Mouse (Mus musculus): ENCODE data around the gene Chrna1.

Gene Chrna1

DNA sequence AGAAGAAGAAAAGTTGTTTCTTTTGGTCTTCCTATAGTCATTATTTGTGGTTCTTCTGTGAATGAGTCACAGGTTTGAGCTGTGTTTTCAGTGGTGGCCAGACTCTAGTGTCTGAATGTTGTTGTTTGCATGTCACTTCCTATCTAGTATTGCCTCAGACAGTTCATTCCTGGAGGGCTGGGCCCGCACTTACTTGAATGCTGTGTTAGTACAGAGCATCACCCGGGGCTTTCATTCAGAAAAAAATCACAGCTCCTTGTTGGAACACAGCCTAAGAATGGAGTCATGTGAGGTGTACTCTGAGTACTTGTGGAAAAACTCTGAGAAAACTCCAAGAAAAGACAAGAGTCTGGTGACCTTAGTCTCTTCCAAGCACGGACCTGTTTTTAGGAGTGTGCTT is 27.2 kb downstream of the Chrna1 start:
- DNase-seq = no peak

DNA sequence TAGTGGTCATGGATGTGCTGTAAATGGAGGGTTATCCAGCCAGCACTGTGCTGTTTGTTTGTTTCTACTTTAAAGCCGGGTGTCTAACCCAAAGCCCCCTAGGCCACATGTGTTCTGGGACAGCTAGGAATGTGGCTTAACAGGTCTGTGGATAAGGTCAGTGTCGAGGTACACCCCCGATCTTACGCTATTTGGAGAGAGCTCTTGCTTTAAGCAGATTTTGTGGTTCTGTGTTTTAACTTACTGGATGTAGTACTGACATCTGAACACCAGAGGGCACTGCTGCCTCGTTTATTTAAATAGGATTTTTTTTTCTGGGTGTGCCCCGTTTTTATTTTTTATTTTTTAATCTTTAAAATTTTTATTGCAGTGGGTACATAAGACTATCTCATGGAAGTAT is 29.4 kb downstream of the Chrna1 start:
- peak; percentile 78 for DNase-seq

DNA sequence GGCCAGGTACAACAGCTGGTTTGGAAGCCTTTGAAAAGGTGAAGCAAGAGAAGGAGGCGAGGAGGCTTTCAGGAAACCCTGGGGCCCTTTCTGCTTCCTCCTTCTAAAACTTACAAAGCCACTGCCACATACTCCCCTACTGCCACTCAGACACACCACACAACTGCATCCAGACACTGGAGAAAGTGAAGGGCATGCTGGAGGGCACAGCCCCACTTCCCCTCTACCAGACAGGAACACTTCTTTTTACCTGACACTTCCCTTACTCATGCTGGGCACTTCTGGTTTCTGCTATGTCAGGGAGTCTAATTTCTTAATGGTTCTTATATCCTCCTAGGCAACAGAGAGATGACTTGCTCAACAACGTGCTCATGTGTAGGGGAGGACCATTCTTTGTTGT is 31.6 kb downstream of the Chrna1 start:
- DNase-seq = no peak

DNA sequence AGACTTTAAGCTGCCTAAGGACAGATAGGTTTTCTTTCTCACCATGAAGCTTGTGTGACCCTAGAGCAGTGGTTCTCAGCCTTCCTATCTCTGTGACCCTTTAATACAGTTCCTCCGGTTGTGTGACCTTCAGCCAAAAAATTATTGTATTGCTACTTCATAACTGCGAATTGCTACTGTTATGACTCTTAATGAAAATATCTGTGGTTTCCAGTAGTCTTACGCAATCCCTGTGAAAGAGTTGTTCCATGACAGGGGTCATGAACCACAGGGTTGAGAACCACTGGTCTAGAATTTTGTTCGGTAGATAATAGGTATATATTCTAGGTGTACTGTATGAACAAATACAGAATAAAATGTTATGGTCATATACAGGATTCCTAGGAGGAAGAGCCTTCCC is 32.9 kb downstream of the Chrna1 start:
- DNase-seq = no peak

DNA sequence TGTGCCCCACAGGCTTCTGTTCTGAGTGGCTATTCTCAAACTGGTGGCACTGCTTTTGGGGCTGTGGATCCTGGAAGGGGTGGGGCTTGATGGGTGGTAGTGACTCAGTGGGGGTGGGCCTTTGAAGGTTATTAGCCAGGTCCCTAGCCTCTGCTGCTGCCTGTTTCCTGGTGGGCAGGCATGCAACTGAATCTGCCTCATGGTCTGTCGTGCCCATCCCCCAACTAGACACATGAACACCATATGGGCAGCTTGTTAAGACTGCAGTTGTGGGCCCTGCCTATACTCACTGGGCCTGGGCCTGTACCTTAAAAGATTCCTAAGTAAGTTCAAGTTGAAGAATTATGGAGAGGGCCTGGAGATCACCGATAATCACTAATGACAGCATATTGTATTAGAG is 34.6 kb downstream of the Chrna1 start:
- no peak for DNase-seq

DNA sequence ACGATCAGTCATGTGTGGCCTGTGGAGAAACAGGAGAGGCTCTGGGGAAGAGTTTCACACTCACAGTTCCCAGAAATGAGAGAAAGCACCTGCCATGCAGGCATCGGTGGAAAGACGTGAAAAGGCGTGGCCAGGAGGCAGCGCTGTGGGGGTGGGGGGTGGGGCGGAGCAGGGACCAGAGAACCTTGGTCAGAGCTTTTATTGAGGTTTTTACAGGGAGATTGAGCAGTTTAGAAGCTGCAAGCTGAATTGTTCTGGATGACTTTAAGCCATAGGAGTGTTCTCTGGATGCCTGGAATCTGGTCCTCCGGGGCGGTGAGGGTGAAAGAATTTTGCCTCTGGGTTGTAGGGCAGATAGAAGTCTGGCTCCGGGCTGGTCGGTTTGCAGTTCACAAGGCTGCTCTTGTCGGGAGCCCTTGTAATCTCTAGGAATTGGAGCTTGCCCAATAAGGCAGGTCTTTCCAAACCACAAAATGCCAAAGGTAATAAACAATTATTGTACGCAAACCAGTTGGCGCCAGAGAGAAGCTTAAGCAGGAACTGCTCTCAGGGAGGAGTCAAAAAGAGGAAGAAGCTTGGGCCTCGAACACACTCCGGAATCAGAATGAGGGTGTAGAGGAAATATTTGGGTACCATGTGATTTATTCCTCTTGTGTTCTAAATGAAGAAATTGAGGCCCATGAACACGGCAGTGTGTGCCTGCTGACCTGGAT is 39.5 kb downstream of the Chrna1 start:
- peak; percentile 74 for DNase-seq

DNA sequence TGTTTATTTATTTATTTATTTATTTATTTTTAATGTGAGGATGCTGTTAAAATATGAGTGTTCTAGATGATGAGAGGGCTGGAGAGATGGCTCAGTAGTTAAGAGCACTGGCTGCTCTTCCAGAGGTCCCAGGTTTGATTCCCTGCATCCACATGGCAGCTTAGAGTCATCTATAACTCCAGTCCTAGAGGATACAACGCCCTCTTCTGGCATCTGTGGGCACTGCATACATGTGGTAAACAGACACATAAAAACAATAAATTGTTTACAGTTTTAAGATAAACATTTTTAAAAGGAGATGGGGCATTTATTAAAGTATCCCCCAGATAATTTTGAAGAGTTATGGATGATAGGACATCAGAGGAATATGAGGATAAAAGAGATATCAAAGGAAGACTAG is 40.4 kb downstream of the Chrna1 start:
- peak; percentile 67 for DNase-seq

DNA sequence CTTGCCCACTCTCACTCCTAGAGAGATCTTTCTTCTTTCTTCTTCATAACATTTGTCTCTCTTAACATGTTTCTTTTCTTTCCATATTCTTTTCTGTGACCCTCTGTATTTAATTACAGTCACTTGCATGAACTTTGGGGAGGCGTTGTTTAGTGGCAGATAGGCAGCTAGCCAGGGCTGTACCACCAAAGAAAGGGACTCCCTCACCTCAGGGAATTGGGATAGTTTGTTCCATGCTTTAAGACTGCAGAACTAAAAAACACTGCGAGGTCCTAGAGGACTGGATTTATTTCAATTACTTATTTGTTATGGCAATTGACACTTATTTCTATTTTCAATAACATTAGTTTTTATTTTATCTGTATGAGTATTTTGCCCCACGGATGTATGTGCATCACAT is 41.0 kb downstream of the Chrna1 start:
- no peak for DNase-seq

DNA sequence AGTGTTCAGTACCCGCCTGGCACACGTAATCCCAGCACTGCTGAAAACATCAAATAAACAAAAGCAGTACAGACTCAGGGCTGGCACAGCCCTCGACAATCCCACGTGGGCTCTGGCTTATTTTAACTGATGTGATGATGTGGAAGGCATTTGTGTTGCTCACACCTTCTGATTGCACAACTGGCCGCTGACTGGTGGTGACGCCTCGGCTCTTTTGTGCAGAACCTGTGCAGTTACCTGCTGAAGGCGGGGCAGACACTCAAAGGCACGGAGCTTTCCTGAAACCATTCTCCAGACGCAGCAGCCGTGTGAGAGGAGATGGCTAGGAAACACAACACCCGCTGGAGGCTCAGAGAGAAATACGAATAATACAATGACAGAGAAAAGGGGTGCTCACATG is 41.5 kb downstream of the Chrna1 start:
- peak; percentile 65 for DNase-seq

DNA sequence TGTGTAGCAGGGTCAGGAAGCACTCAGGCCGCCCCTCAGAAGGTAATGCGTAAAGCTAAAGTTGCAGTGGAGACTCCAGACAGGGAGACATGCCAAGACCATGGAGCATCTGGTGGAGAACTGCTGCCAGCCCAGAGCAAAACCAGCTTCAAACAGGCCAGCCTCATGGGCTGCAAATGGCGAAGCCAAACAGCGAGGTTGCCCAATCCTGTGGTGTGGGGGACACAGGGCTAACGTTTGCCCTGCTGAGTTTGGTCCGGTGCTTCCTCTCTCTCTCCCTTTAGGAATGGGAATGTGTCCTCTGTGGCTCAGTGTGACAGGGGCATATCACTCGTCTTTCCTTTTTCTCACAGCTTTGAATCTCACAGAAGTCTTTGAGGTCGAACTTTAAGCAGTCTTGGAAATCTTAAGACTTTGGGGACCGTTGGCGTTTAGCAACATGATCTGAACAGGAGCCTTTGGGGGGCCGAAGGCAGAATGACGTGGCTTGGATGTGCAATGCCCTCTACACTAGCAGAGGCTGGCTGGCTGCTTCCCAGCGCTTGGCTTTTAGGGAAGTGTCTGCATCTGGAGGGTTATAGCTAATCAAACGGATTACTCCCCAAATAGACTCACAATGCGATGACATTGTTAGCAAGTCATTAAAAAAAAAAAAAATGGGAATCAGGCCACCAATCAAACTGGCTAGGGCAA is 43.9 kb downstream of the Chrna1 start:
- DNase-seq = no peak

DNA sequence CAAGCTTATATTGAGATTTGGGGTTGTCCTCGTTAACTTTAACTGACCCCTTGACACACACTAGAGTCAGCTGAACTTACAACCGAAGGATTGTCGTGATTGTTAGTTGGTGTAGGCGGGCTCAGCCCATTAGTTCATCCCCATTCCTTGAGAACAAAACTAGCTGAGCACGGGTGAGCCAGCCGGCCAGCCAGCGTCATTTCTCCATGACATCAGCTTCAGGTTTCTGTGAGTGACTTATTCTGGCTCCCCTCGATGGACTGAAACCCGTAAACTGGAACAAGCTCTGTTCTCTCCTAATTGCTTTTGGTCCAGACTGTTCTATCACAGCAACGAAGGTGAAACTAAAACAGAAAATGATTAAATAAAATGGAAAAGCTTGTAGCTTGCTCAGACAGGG is 45.4 kb downstream of the Chrna1 start:
- no peak for DNase-seq

DNA sequence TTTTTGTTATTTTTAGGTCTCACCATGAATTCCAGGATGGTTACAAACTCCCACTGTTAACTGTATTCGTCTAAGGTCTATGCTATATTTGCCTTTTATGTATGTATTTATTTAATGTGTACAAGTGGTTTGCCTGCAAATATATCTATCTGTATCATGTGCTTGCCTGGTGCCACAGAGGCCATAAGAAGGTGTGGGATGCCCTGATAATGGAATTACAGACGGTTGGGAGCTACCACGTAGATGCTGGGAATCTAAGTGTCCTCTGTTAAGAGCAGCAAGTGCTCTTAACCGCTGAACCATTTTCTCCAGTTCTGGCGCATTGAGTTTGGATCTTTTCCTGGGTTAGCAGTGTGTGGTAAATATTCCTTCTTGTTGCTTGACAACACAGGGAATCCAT is 49.7 kb downstream of the Chrna1 start:
- no peak for DNase-seq

DNA sequence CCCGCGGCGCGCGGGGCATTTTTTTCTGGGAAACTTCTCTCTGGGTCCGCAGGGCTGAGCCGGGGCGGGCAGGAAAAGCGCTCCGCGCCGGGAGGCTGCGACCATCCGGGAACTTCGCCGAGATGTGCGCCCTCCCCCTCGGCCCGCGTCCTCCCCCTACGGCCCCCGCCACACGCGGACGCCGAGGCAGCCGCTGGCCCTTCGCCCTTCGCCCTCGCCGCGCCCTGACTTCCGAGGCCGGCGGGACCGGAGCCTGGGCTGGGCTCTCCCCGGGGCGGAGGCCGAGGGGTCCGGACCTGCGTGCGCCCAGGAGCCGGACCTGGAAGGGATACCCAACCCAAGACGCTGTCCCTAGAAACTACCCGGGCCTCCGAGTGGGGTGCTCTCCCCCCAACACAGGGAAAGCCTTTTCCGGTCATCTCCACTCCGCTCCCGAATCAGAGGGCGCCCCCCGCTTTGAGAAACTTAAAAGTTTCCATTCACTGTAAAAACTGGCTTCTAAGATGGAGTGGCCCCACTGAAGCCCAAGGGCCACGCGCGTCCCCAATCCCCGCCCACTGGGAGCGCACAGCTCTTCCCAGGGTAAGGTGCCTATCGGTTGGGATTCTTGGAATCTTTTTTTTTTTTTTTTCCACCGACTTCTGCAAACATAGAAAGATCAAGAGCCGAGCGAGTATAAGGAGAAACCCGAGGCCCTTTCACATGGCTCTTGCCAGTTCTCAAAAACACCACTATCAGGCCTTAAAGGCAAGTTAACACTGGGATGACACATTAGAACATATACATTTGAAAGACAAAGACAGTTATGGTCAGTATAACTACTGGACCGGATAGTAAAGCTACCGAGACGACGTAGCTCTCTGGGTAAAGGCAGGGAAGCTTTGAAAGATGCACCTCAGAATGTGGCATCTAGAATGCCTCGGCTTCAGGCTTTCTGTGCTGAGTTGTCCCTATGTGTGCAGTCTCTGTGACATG is 50.5 kb downstream of the Chrna1 start, which contains the start of gene Wipf1:
TSS of gene Wipf1 (minus strand) at position 379 of the 975 bp plus-strand sequence.
- peak; percentile 84 for DNase-seq

DNA sequence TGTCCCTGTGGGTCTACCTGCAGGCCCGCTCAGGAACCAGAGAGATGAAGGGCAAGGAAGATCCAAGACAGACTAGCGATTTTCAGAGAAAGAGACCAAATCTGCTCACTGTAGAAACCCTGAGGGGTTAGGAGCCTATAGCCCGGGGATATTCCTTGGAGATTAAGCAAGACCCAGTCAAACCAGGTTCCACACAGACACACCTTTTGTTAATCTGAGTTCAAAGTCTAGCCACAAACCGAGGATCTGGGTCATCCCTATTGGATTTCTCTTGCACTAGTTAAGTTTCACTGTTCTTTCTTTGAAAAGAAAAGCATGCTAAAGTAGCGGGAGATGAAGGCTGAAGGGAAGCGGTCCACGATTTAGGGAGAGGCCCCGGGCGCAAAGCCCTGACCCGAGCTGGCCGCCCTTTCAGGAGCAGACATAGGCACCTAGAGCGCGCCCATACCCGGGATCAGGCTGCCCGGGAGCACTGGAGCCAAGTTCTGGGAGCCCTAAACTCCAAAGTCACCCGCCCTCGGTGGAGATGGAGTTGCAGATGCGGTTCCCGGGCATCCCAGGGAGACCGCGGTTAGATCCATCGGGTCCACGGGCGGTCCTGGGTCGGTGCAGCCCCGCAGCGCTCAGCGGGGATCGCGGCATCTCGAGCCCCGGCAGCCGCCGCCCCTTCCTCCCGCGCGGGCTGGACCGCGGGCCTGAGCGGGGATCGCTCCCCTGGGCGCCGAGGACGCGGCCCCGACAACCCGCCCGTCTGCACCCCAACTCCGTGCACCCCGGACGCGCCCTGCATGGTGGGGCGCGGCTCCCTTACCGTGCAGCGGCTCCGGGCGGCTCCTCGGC is 51.4 kb downstream of the Chrna1 start:
- no peak for DNase-seq

DNA sequence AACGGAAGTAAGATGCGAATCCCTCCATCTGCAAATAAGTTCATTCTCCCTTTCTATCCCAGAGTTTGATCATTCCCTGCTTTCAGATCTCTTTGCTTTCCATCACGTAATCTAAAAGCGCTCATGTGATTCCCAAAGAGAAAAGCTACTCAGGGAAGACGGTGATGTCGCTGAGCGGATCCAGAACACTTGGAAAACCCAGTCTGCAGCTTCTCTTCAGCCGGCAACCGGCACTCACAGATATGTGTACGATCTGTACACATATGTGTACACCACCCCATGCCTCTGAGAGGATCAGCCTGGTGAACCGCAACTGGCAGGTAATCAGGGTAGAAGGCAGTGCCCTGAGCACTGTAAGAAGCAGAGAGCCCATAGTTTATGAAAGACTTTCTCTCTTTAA is 52.2 kb downstream of the Chrna1 start:
- no peak for DNase-seq

DNA sequence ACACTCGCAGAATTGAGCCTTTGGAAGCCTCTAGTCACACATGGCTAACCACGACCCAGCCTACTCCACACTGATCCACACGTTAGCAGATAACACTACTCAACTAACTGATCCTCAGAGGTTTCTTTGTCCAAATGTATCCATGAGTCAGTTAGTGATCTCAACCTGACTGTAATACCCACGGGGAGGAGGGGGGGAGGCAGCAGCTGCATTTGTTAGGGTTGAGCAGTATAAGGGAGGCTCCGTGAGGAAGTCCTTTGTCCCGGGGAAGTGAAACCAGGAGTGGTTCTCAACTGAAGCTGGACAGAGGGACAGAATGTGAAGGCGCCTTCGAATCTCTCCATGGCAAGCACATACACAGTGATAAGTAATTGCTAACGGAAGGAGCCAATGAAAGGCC is 53.4 kb downstream of the Chrna1 start:
- peak; percentile 77 for DNase-seq

DNA sequence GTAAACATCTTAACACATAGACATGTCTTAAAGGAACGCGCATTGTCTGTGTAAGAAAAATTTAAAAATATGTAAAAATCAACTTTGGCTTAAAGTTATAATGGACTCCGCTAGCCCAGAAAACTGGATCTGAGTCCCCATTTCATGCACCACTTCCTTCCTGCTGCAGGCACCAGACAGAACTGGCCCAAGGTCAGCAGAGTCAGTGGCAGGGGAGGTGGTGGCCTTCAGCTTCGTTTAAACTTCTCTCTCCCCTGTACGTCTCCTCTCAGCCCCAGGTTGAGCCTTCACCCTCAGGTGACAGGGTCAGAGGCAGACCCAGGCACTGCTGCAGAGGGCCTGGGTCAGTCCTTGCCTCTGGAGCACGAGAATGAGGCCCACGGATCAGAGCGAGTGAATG is 57.2 kb downstream of the Chrna1 start:
- no peak for DNase-seq

DNA sequence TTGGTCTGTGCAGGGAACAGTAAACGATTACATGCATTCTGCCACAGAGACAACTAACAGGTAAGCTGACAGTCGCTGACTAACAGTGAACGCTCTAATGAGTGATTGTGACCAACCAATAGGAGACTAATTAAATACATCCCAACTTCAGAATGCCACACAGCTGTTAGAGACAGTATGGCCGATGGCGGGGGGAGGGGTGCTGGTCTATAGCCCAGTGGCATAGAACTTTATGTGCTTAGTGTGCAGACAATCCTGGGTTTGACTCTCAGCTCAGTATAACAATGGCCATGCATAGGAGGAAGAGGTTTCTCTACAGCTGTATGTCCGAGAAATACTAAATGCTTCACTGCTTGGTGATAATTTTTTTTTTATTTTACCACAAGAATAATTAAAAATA is 57.8 kb downstream of the Chrna1 start:
- no peak for DNase-seq

DNA sequence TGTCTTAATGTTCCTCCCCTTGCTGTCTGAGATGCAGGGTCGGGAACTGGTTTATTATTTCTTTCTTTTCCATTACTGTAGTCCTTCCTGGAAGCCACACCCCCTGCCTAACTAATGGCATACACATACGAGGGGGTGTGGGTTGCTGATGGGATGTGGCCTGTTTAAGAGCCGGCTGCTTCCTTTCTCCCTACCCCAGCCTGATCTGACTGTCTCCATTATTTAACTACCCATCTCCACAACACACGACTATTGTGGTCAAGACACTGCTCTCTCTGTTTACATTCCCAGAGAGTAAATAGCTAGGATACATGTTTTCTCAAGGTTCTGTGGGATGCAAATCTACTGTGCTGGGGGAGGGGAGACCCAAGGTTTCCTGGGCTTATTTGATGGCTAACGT is 58.4 kb downstream of the Chrna1 start:
- DNase-seq = peak; percentile 43

DNA sequence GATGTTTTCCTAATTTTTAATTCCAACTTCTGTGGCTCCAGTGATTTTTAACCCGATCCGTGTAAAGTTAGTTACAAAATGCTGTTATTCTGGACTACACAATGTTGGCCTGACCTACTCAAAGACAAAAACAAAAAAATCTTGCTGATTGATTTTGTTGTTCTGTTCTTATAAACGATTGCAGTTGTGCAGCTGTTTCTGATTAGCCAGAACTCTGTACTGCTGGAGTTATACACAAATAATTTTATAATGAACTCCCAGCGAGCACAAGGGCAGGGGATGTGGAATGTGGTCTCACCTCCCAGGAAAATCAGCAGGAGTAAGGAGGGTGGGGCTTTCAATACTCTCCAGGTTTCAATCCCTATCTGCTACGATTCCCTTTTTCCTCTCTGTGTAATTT is 61.2 kb downstream of the Chrna1 start:
- no peak for DNase-seq

DNA sequence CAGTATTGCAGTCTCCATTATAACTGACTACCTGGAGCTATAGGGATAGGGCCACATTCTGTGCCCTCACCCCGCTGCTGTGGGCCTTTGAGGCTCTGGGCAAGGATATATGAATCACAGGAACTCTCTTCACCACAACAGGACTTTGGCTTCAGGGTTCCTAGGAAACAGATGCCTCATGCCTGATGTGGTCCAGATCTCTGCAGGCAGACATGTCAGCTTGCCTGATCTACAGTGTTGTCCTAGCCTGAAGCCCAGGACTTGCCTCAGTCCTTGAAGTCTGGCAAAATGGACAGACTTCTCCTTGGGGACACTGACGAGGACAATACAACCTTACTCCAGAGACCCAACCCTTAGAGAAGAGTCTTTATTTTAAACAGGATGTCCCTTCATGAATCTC is 61.8 kb downstream of the Chrna1 start:
- no peak for DNase-seq

DNA sequence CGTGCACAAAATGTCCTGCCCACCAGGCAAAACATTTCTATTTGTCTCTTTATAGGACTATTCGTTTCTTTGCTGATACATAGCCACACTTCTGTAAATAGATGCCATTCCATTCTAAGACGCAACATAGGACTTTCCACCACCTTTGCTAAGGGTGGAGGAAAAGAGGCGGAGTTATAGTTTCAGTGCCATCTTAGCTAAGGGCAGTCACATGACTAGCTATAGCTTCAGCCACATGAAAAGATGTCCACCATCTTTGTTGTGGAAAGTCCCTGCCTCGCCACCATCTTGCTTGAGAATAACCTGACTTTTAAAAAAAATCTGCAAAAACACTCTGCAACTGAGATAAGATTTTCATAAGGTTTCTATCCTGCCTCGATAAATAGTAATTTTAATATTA is 66.0 kb downstream of the Chrna1 start:
- DNase-seq = no peak

Data from lung, postnatal 36 days (tissue).